Mouse (Mus musculus) cerebellum, adult 9-11 months (tissue): Measurements from ENCODE around the gene Pde2a.

Experiments
- DNase-seq: peaks from one replicate; pipeline ENCODE4 v3.0.0; 2022

Gene Pde2a

GRCm38 (mm10) chr7:101421529-101421928 is at the start of gene Pde2a:
Gene Pde2a, plus strand, starts transcription at chr7:101421691.
- no peak for DNase-seq

- DNase-seq: peak; percentile 40
These were observed 48.4 kb upstream of the Pde2a start for GRCm38 (mm10) chr7:101373082-101373481.

DNA sequence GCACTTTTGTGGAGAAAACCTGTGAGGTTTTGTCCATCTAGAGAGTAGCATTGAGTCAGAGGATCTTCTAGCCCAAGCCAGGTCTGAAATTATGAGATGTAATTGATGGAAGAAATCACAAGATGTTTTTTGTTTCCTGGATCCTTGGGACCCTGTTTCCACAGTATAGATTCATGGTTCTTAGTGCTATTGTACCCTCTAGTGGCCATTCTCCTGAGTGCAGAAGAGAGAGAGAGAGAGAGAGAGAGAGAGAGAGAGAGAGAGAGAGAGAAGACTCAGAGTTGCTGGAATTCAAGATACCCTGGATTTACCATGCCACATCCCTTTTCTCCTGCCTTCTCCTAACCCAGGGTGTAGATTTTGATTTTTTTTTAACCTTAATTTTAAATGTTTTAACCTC is 47.3 kb upstream of the Pde2a start:
- peak; percentile 52 for DNase-seq

DNA sequence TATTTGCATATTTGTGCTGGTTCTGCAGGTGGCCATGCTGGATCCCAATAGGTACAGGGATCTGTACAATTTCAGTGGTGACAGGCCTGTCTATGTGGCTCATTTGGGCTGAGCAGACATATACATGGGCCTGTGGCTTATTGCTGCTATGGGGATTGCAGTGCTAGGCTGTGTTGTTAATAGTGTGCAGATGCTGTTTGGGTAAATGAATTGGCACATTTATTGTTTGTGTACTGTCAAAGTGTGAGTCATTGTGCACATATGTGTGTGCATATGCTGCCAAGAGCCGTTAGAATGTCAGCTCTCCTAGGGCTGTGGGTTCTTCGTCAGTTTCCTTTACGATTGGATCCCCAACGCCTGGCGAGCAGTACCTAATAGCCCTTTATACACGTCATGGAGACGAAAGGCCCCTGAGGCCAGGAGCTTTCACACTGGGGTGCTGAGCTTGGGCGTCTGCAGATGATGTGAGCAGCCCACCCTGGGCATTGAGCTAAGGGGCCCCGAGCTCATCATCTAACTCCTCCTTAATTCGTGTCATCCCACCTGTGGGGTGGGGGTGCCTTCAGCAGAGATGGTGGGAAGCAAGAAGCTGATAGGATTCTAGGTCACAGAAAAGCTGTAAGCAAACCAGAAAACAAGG is 44.7 kb upstream of the Pde2a start:
- DNase-seq: no peak

GRCm38 (mm10) chr7:101377741-101378262 is 43.7 kb upstream of the Pde2a start:
- no peak for DNase-seq

GRCm38 (mm10) chr7:101378285-101378684 is 43.2 kb upstream of the Pde2a start:
- DNase-seq: no peak

GRCm38 (mm10) chr7:101378796-101379465 is 42.6 kb upstream of the Pde2a start:
- no peak for DNase-seq

DNA sequence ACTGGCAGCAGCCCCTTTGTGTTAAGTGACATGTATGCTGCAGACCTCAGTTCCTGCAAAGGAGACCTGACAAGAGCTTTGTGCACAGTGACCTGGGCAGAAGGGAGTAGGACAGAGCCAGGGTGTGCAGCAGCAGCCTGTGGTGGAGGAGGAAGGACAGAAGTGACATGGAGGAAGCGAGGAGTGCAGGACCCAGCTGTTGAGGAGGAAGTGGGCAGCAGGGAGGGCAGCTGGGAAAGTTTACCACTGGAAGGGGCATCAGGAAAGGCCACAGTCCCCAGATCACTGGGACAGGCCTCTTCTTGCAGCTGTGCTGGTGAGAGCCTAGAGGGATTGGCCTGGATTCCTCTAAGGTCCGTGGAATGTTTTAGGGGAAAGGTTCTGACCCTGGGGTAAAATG is 41.8 kb upstream of the Pde2a start:
- DNase-seq: no peak

GRCm38 (mm10) chr7:101381512-101381911 is 40.0 kb upstream of the Pde2a start:
- DNase-seq: no peak

DNA sequence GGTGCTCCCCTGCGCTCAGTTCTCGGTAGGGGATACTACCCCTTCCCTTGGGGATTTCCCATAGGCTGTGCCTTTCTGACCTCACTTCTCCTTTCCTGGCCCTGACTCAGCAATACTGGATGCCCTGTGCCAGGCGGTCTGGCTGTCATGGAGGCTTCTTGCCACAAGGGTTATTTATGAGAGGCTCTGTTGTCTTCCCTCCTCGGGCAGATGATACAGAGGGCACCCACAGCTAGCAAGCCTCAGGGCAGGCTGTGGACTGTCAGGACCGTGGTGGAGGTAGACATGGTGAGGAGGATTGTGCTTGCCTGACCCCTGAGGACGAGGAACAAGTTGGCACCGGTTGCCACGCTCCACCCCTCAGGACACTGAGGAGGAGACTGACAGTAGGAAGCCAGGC is 39.1 kb upstream of the Pde2a start:
- no peak for DNase-seq

GRCm38 (mm10) chr7:101383756-101384155 is 37.7 kb upstream of the Pde2a start:
- no peak for DNase-seq

- no peak for DNase-seq
These were observed 36.6 kb upstream of the Pde2a start for GRCm38 (mm10) chr7:101384931-101385330.

DNA sequence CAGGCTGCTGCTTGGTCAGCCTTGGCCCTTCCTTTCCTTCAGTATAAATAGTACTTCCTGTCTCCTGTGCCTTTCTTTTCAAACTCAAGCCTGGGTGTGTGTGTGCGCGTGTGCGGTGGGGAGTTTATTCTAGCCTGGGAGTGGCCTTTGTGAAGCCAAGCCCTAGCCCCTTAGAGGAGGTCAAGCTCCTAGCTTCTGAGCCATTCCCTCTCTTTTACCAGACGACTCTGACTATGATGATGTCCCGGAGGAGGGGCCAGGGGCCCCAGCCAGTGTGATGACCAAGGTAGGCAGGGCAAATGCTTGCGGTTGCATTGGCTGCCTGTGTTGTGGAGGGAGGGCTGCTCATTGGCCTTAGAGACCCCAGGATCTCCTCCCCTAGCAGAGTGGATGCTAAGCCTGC is 36.2 kb upstream of the Pde2a start:
- no peak for DNase-seq

GRCm38 (mm10) chr7:101385866-101386452 is 35.5 kb upstream of the Pde2a start:
- no peak for DNase-seq

DNA sequence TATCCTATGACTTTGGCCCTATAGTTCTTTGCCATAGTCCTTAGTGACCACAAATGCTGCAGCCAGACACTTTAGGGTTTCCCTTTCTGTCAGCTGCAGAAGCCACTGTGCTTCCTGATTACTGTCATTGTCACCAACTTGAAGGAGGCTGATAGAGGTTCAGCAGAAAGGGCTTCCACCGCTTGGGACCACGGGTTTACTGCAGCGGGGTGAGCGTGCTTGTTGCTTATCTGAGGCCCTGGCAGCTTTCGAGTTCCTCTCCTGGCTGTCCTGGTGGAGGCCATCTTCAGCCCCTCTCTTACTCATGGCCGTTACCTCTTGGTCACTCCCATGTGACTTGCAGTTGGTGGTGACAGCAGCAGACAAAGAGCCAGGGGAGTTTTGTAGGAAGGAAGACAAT is 32.2 kb upstream of the Pde2a start:
- no peak for DNase-seq

GRCm38 (mm10) chr7:101391909-101392479 is 29.5 kb upstream of the Pde2a start:
- DNase-seq: no peak

DNA sequence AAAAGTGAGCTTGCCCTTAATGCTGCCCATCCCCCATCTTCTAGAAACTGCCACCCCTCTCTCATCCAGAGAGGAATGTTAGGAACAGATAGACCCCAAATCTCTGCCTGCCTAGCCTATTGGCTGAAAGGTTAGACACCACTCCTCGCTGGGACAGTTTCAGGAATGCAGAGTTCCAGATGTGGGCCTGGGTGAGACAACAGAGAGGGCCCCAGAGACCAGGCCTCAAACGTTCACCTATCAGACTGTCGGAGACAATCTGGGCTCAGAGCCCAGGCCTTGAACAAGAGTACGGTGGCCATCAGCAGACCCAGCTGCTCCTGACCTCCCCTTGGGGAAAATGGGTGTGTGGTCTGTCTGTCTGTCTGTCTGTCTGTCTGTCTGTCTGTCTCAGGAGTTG is 28.5 kb upstream of the Pde2a start:
- no peak for DNase-seq

- DNase-seq: no peak
These were observed 27.6 kb upstream of the Pde2a start for GRCm38 (mm10) chr7:101393694-101394504.

DNA sequence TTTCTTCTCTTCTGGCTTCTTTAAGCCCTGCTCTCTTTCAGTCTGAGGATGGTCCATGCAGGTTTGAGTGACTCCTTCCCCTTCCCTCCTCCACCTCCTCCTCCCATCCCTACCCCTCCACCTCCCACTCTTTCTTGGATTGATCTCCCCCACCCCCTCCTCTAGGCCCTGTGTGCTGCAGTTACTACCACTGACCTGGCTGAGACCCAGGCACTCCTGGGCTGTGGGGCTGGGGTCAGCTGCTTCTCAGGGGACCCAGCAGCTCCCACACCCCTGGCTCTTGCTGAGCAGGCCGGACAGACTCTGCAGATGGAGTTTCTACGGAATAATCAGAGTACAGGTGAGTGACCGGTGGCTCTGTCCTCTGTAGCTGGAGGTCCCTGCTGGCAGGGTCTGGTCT is 26.9 kb upstream of the Pde2a start:
- DNase-seq: no peak

- DNase-seq: no peak
These were observed 26.0 kb upstream of the Pde2a start for GRCm38 (mm10) chr7:101395471-101395870.

DNA sequence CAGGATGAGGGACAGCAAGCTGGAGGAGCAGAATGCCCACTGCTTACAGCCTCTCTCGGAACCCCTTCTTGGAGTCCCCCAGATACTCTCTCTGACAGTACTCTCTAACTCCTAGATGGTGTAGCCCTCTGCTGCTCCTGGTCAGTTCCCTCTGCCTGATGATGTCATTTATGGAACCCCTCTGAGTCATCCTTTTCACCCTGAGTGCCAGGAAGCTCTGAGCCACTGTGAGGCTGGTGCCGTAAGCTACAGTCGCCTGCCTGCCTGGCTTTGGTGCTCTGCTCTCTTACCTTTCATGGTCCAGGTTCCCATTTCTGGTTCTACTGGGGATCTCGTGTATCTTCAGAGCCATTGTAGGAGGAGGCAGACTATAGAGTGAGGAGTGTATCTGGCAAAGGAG is 24.3 kb upstream of the Pde2a start:
- no peak for DNase-seq

DNA sequence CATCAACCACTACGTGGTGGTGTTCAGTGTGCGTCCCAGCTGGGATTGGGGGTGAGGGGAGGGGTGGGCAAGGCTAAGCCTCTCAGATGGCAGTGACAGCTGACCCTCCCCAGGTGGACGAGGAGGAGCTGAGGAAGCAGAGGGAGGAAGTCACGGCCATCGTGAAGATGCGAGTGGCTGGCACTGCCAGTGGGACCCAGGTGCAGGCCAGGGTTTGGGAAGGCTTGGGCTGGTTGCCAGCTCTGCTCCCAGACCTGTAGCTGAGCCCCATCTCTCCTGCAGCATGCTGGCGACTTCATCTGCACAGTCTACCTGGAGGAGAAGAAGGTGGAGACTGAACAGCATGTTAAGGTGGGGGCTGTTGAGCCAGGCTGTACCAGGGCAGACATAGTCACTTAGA is 20.0 kb upstream of the Pde2a start:
- DNase-seq: no peak

DNA sequence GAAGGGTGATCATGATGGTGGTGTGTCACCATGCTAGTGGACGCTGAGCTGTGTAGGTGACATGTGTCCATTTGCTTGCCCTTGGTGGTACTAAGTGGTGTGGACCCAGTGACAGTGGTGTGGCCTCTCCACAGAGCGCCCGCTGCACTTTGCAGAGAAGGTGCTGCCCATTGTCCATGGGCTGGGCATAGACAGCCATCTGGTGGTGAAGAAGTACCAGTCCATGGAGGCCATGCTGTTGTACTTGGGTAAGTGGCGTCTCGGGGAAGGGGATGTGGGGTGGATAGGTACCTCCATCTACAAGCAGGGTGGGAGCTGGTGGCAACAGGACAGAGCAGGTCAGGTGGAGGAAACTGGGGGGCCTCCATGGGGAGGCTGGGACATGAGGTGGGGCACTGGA is 17.7 kb upstream of the Pde2a start:
- DNase-seq: no peak
